Mouse (Mus musculus): ENCODE measurements around the gene Cntnap5a. TPM values are rescaled to one million over a fixed set of nuclear protein-coding genes. Genes with fewer than 3 reads are reported as not detected.

Cntnap5a gene
- polyA plus RNA-seq, 1 experiment from 2014 or later: not detected

- Histone ChIP-seq H3K9me3 (no peaks in the 10 kb centered on the region), H3K27me3 (ENCODE audit: poor library complexity, severe bottlenecking) (no peaks in the 10 kb centered on the region), H3K27ac (no peak overlapping the region), H3K4me1 (peaks cover 8% of the 10 kb centered on the region; the same call in 1 of the 2 replicates), H3K4me3 (no peak overlapping the region), H3K36me3 (replicated peaks) (no peaks in the 10 kb centered on the region)
- 67% methylated on average over 2 of the region's 2 CpGs for WGBS
- DNase-seq (ENCODE audit: extremely low spot score, low spot score): no peak
These were observed 743.8 kb downstream of the Cntnap5a start for GRCm38 (mm10) chr1:116428396-116428795.

GRCm38 (mm10) chr1:116455115-116455717 lies 770.7 kb downstream of the Cntnap5a start:
- Histone ChIP-seq H3K27me3 (ENCODE audit: poor library complexity, severe bottlenecking) (no peaks in the 10 kb centered on the region), H3K4me1 (no peaks in the 10 kb centered on the region), H3K9me3 (no peaks in the 10 kb centered on the region), H3K27ac (no peak overlapping the region), H3K36me3 (replicated peaks) (no peaks in the 10 kb centered on the region), H3K4me3 (no peak overlapping the region)
- WGBS: 82% methylated on average over 4 of the region's 4 CpGs
- DNase-seq (ENCODE audit: extremely low spot score, low spot score): no peak

GRCm38 (mm10) chr1:116477703-116478102 lies 793.1 kb downstream of the Cntnap5a start:
- 21% methylated on average over 2 of the region's 2 CpGs for WGBS

GRCm38 (mm10) chr1:116488780-116489569 lies 804.4 kb downstream of the Cntnap5a start:
- no peaks in the 10 kb centered on the region for H3K4me1 ChIP-seq
- DNase-seq (ENCODE audit: extremely low spot score, low spot score): no peak
- H3K4me3 ChIP-seq: no peak overlapping the region
- no peaks in the 10 kb centered on the region for H3K9me3 ChIP-seq
- H3K27me3 ChIP-seq (ENCODE audit: poor library complexity, severe bottlenecking): no peaks in the 10 kb centered on the region
- H3K36me3 ChIP-seq (replicated peaks): no peaks in the 10 kb centered on the region
- 72% methylated on average over 1 of the region's 1 CpGs for WGBS
- H3K27ac ChIP-seq: no peak overlapping the region

More at GRCm38 (mm10) chr1:116477703-116478102, 793.1 kb downstream of the Cntnap5a start:
- Histone ChIP-seq H3K9me3 (no peaks in the 10 kb centered on the region), H3K4me3 (no peak overlapping the region), H3K4me1 (no peaks in the 10 kb centered on the region), H3K36me3 (replicated peaks) (no peaks in the 10 kb centered on the region), H3K27me3 (ENCODE audit: poor library complexity, severe bottlenecking) (no peaks in the 10 kb centered on the region), H3K27ac (no peak overlapping the region)
- peak; percentile 67 for DNase-seq (ENCODE audit: extremely low spot score, low spot score)

GRCm38 (mm10) chr1:116577969-116578666 lies 893.6 kb downstream of the Cntnap5a start:
- Histone ChIP-seq H3K36me3 (replicated peaks) (no peaks in the 10 kb centered on the region), H3K27me3 (ENCODE audit: poor library complexity, severe bottlenecking) (no peaks in the 10 kb centered on the region), H3K27ac (no peak overlapping the region), H3K9me3 (no peaks in the 10 kb centered on the region), H3K4me1 (no peaks in the 10 kb centered on the region), H3K4me3 (no peak overlapping the region)
- WGBS: 89% methylated on average over 4 of the region's 4 CpGs
- no peak for DNase-seq (ENCODE audit: extremely low spot score, low spot score)

- Histone ChIP-seq H3K4me1 (no peaks in the 10 kb centered on the region), H3K27ac (no peak overlapping the region), H3K36me3 (replicated peaks) (no peaks in the 10 kb centered on the region), H3K27me3 (ENCODE audit: poor library complexity, severe bottlenecking) (no peaks in the 10 kb centered on the region), H3K4me3 (no peak overlapping the region), H3K9me3 (no peaks in the 10 kb centered on the region)
- no peak for DNase-seq (ENCODE audit: extremely low spot score, low spot score)
These were observed 931.7 kb downstream of the Cntnap5a start for GRCm38 (mm10) chr1:116616272-116616671.

Small RNA genes within 50 kb of the gene (microRNA-seq; reads per million reads assigned to microRNA genes)
- gene Gm23393: not detected
